In genomic region chr12:80826423-80826822, GRCm38 (mm10) we compare ENCODE assay signal across 21 mouse cellular contexts. TPM values are rescaled to one million over a fixed set of nuclear protein-coding genes. Genes with fewer than 3 reads are reported as not detected.
A peak's percentile ranks its signal among the peaks of the same experiment; 100 is the strongest.
DNase-seq lines count a peak whose midpoint lies in the region; ATAC-seq and TF ChIP-seq lines count a peak whose summit lies in the region.
"Had no signal": no experiment of that assay in that cellular context is flagged by ENCODE, and none has a peak within 500 bp of the region (broad histone marks: within the 10 kb centered on the region; RNA-seq: fewer than 3 reads in every experiment).

No protein-coding gene starts in this region.

- intact Hi-C loops in left cerebral cortex, adult 2 months (cut with DNase I), result loop anchor here (2.0 kb wide), 1 partner anchor 36 kb away; the partner anchor contains the start of gene Susd6

- H3K9me3 ChIP-seq in heart, postnatal 0 days (replicated peaks; ENCODE audit: control insufficient read depth, low read length), result no peaks in the 10 kb centered on the region
- no peaks in the 10 kb centered on the region for H3K9me3 ChIP-seq in heart, embryonic 12.5 days (replicated peaks)
- H3K9me3 ChIP-seq in neural tube, embryonic 13.5 days, result no peaks in the 10 kb centered on the region
- H3K9me3 ChIP-seq in midbrain, embryonic 16.5 days (replicated peaks; ENCODE audit: control insufficient read depth, low read length, poor library complexity, severe bottlenecking), result no peaks in the 10 kb centered on the region
- H3K9me3 ChIP-seq: limb, embryonic 13.5 days; midbrain, embryonic 13.5 days had no signal

- ATAC-seq in heart, postnatal 0 days (ENCODE audit: insufficient read depth, low read depth), result no peak
- no peak for ATAC-seq in heart, embryonic 12.5 days (ENCODE audit: insufficient number of reproducible peaks, low FRiP score)
- ATAC-seq in neural tube, embryonic 13.5 days (ENCODE audit: low read depth), result no peak
- ATAC-seq in midbrain, embryonic 16.5 days, result no peak
- ATAC-seq: intestine, postnatal 0 days; lung, postnatal 0 days; midbrain, embryonic 13.5 days had no signal

- no peak for TF ChIP-seq EP300 in heart, postnatal 0 days (IDR thresholded peaks at IDR 0.05; ENCODE audit: low read depth)

- H3K9ac ChIP-seq in heart, postnatal 0 days (replicated peaks; ENCODE audit: low read depth, low read length), result no peak overlapping the region
- H3K9ac ChIP-seq in heart, embryonic 12.5 days, result no peak overlapping the region
- no peak overlapping the region for H3K9ac ChIP-seq in neural tube, embryonic 13.5 days
- no peak overlapping the region for H3K9ac ChIP-seq in midbrain, embryonic 16.5 days (ENCODE audit: low read depth, low read length)
- H3K9ac ChIP-seq: hindbrain, embryonic 14.5 days; limb, embryonic 13.5 days; midbrain, embryonic 13.5 days had no signal

- no peak overlapping the region for H3K4me2 ChIP-seq in heart, postnatal 0 days (ENCODE audit: low read depth, low read length)
- no peak overlapping the region for H3K4me2 ChIP-seq in heart, embryonic 12.5 days
- H3K4me2 ChIP-seq in neural tube, embryonic 13.5 days, result no peak overlapping the region
- no peak overlapping the region for H3K4me2 ChIP-seq in midbrain, embryonic 16.5 days (ENCODE audit: low read length)
- H3K4me2 ChIP-seq: hindbrain, embryonic 14.5 days; limb, embryonic 13.5 days; midbrain, embryonic 13.5 days had no signal

- TF ChIP-seq CTCF in heart, postnatal 0 days (IDR thresholded peaks at IDR 0.05; ENCODE audit: low read depth), result no peak
- TF ChIP-seq CTCF in left cerebral cortex, adult 2 months (IDR thresholded peaks at IDR 0.05), result no peak

- no peak overlapping the region for H3K4me3 ChIP-seq in heart, postnatal 0 days (ENCODE audit: low read depth, low read length)
- H3K4me3 ChIP-seq in heart, embryonic 12.5 days, result no peak overlapping the region
- H3K4me3 ChIP-seq in left cerebral cortex, adult 2 months, result no peak overlapping the region
- H3K4me3 ChIP-seq in neural tube, embryonic 13.5 days, result no peak overlapping the region
- H3K4me3 ChIP-seq in midbrain, embryonic 16.5 days (ENCODE audit: low read depth, low read length), result no peak overlapping the region
- H3K4me3 ChIP-seq: limb, embryonic 13.5 days; midbrain, embryonic 13.5 days had no signal

- peaks cover 7% of the 10 kb centered on the region for H3K36me3 ChIP-seq in heart, postnatal 0 days (replicated peaks; ENCODE audit: control insufficient read depth, insufficient read depth, low read length)
- H3K36me3 ChIP-seq in heart, embryonic 12.5 days, result no peaks in the 10 kb centered on the region
- 0 out of 2 replicates have a peak, but pooled peaks cover 3% of the 10 kb centered on the region for H3K36me3 ChIP-seq in neural tube, embryonic 13.5 days
- H3K36me3 ChIP-seq in midbrain, embryonic 16.5 days (ENCODE audit: control insufficient read depth, insufficient read depth, low read length), result no peaks in the 10 kb centered on the region

- H3K27ac ChIP-seq in heart, postnatal 0 days (ENCODE audit: low read depth), result peak overlapping the region; percentile 20; the same call in 1 of the 2 replicates
- H3K27ac ChIP-seq in heart, embryonic 12.5 days (ENCODE audit: poor library complexity, severe bottlenecking), result no peak overlapping the region
- peak overlapping the region; percentile 51; the same call in 1 of the 2 replicates for H3K27ac ChIP-seq in left cerebral cortex, adult 2 months
- H3K27ac ChIP-seq in neural tube, embryonic 13.5 days (replicated peaks), result 0 out of 2 replicates have a peak overlapping the region, but pooled peaks have one; percentile 3
- H3K27ac ChIP-seq in midbrain, embryonic 16.5 days (ENCODE audit: low read length), result no peak overlapping the region
- H3K27ac ChIP-seq: hindbrain, embryonic 14.5 days; limb, embryonic 13.5 days; midbrain, embryonic 13.5 days had no signal

- H3K27me3 ChIP-seq in heart, postnatal 0 days (ENCODE audit: control insufficient read depth, insufficient read depth, low read length), result no peaks in the 10 kb centered on the region
- H3K27me3 ChIP-seq in heart, embryonic 12.5 days (replicated peaks), result no peaks in the 10 kb centered on the region
- no peaks in the 10 kb centered on the region for H3K27me3 ChIP-seq in neural tube, embryonic 13.5 days
- H3K27me3 ChIP-seq in midbrain, embryonic 16.5 days (ENCODE audit: control insufficient read depth, insufficient read depth, low read depth, low read length), result no peaks in the 10 kb centered on the region
- H3K27me3 ChIP-seq: limb, embryonic 13.5 days; midbrain, embryonic 13.5 days had no signal

- 33% methylated on average over 1 of the region's 1 CpGs for WGBS in heart, postnatal 0 days
- WGBS in heart, embryonic 12.5 days, result 71% methylated on average over 1 of the region's 1 CpGs
- 24% methylated on average over 1 of the region's 1 CpGs for WGBS in neural tube, embryonic 13.5 days
- 46% methylated on average over 1 of the region's 1 CpGs for WGBS in midbrain, embryonic 16.5 days

- H3K4me1 ChIP-seq in heart, postnatal 0 days (ENCODE audit: control insufficient read depth, insufficient read depth), result peaks cover 56% of the 10 kb centered on the region
- peaks cover 44% of the 10 kb centered on the region for H3K4me1 ChIP-seq in heart, embryonic 12.5 days (replicated peaks)
- H3K4me1 ChIP-seq in neural tube, embryonic 13.5 days (replicated peaks), result peaks cover 28% of the 10 kb centered on the region
- H3K4me1 ChIP-seq in midbrain, embryonic 16.5 days (ENCODE audit: control insufficient read depth, insufficient read depth, low read length), result peaks cover 7% of the 10 kb centered on the region

- no peak for DNase-seq in heart, postnatal 0 days (ENCODE audit: low spot score)
- DNase-seq in left cerebral cortex, adult 2 months (ENCODE audit: extremely low spot score in 1 of 2, low spot score in 2 of 2), result no peak
- no peak for DNase-seq in left cerebral cortex, adult 9 months (ENCODE audit: low spot score in 2 of 2)
- no peak for DNase-seq in neural tube, embryonic 10.5 days (ENCODE audit: extremely low spot score, low spot score)
- DNase-seq: adrenal gland, postnatal 36 days; cerebellum, adult 18-20 months; cerebellum, postnatal 25 days; embryo, embryonic 11 days; gastrocnemius, postnatal 10 days; heart, postnatal 14 days; kidney, postnatal 36 days; layer of hippocampus, adult 9-11 months; right cerebral cortex, postnatal 25 days had no signal

RNA-seq across cellular contexts. Expression of gene Susd6, which starts 36.1 kb away (rescaled TPM):
- 50.2 and 50.6 TPM in 2 replicates for total RNA-seq in heart, postnatal 0 days (2014; rRNA removed; ENCODE audit: low replicate concordance)
- 15.1 and 15.4 TPM in 2 replicates for polyA plus RNA-seq in heart, postnatal 0 days (2015; fragmentation: Nextera tagmentation; extraction: Ambion mirVana)
- polyA plus RNA-seq in heart, embryonic 12.5 days (2016; fragmentation: Nextera tagmentation; extraction: Ambion mirVana), result 22.4 and 22.7 TPM in 2 replicates
- 10 to 100 TPM; 37.0 TPM for total RNA-seq in left cerebral cortex, adult 2 months (2021)
- 12.3 and 12.9 TPM in 2 replicates for polyA plus RNA-seq in neural tube, embryonic 13.5 days (2015; fragmentation: Nextera tagmentation; extraction: Ambion mirVana)
- 10.4 and 11.0 TPM in 2 replicates for polyA plus RNA-seq in midbrain, embryonic 16.5 days (2015; fragmentation: Nextera tagmentation; extraction: Ambion mirVana)

Comparison
In these comparisons a context has a peak if more than half of its experiments do, and no peak if none do; other contexts are left out.
1. H3K27ac ChIP-seq: peak in heart, postnatal 0 days (single experiment), left cerebral cortex, adult 2 months (single experiment) and neural tube, embryonic 13.5 days (single experiment); none in heart, embryonic 12.5 days (single experiment) and midbrain, embryonic 16.5 days (single experiment).